Comparison of ENCODE assay signal across 8 mouse cellular contexts in genomic region chr4:42999451-43000140, GRCm38 (mm10). TPM values are rescaled to one million over a fixed set of nuclear protein-coding genes. Genes with fewer than 3 reads are reported as not detected.
DNase-seq lines count a peak whose midpoint lies in the region; ATAC-seq lines count a peak whose summit lies in the region.

No protein-coding gene starts in this region.

- H3K36me3 ChIP-seq in embryonic facial prominence, embryonic 11.5 days (replicated peaks; ENCODE audit: control insufficient read depth, insufficient read depth, low read depth, low read length) = no peaks in the 10 kb centered on the region
- peaks cover 31% of the 10 kb centered on the region for H3K36me3 ChIP-seq in limb, embryonic 12.5 days
- H3K36me3 ChIP-seq in midbrain, embryonic 14.5 days (ENCODE audit: control insufficient read depth, insufficient read depth, low read length) = peaks cover 17% of the 10 kb centered on the region

- DNase-seq in urinary bladder, adult 18-20 months (ENCODE audit: low spot score in 2 of 2) = peak; percentile 53 to 71
- DNase-seq in urinary bladder, postnatal 10 days (ENCODE audit: low spot score) = no peak
- peak; percentile 74 for DNase-seq in embryonic facial prominence, embryonic 11.5 days (ENCODE audit: low spot score)
- DNase-seq in heart, adult 11 months = peak; percentile 98
- DNase-seq in kidney, adult 18-20 months = peak; percentile 86
- DNase-seq in midbrain, embryonic 14.5 days = peak; percentile 82
- DNase-seq in spleen, adult 12 weeks (ENCODE audit: low spot score) = peak; percentile 72

- ATAC-seq in embryonic facial prominence, embryonic 11.5 days (replicated peaks; ENCODE audit: insufficient number of reproducible peaks, low FRiP score, low TSS enrichment, low read depth) = peak; percentile 82
- ATAC-seq in limb, embryonic 12.5 days (ENCODE audit: insufficient number of reproducible peaks, insufficient read depth, low FRiP score, low TSS enrichment, low read depth) = peak; percentile 72
- peak; percentile 77 for ATAC-seq in midbrain, embryonic 14.5 days (ENCODE audit: low FRiP score, low TSS enrichment)

- H3K9ac ChIP-seq in embryonic facial prominence, embryonic 11.5 days (replicated peaks; ENCODE audit: low read length) = peak overlapping the region; percentile 95
- H3K9ac ChIP-seq in limb, embryonic 12.5 days (replicated peaks) = peak overlapping the region; percentile 94
- H3K9ac ChIP-seq in midbrain, embryonic 14.5 days (replicated peaks; ENCODE audit: low read length) = peak overlapping the region; percentile 94

- H3K4me1 ChIP-seq in embryonic facial prominence, embryonic 11.5 days (ENCODE audit: control insufficient read depth, insufficient read depth, low read length) = no peaks in the 10 kb centered on the region
- peaks cover 17% of the 10 kb centered on the region for H3K4me1 ChIP-seq in limb, embryonic 12.5 days (replicated peaks)
- peaks cover 21% of the 10 kb centered on the region for H3K4me1 ChIP-seq in midbrain, embryonic 14.5 days (ENCODE audit: control insufficient read depth, insufficient read depth, low read length)

- peak overlapping the region; percentile 95 for H3K4me3 ChIP-seq in embryonic facial prominence, embryonic 11.5 days (ENCODE audit: low read depth, low read length)
- peak overlapping the region; percentile 79 for H3K4me3 ChIP-seq in limb, embryonic 12.5 days (replicated peaks)
- peak overlapping the region; percentile 93 for H3K4me3 ChIP-seq in midbrain, embryonic 14.5 days (replicated peaks; ENCODE audit: low read depth, low read length)

- under 1% methylated on average over 45 of the region's 51 CpGs for WGBS in embryonic facial prominence, embryonic 11.5 days
- under 1% methylated on average over 47 of the region's 51 CpGs for WGBS in limb, embryonic 12.5 days
- under 1% methylated on average over 49 of the region's 51 CpGs for WGBS in midbrain, embryonic 14.5 days

- peak overlapping the region; percentile 59 for H3K4me2 ChIP-seq in embryonic facial prominence, embryonic 11.5 days (ENCODE audit: low read depth, low read length)
- H3K4me2 ChIP-seq in limb, embryonic 12.5 days = peak overlapping the region; percentile 76
- H3K4me2 ChIP-seq in midbrain, embryonic 14.5 days (ENCODE audit: low read length) = peak overlapping the region; percentile 87

- peak overlapping the region; percentile 99 for H3K27ac ChIP-seq in embryonic facial prominence, embryonic 11.5 days (replicated peaks; ENCODE audit: low read depth, low read length)
- peak overlapping the region; percentile 99 for H3K27ac ChIP-seq in limb, embryonic 12.5 days
- peak overlapping the region; percentile 97 for H3K27ac ChIP-seq in midbrain, embryonic 14.5 days (replicated peaks; ENCODE audit: low read depth, low read length)

- no peaks in the 10 kb centered on the region for H3K27me3 ChIP-seq in embryonic facial prominence, embryonic 11.5 days (ENCODE audit: control insufficient read depth, insufficient read depth, low read length)
- H3K27me3 ChIP-seq in limb, embryonic 12.5 days = no peaks in the 10 kb centered on the region
- H3K27me3 ChIP-seq in midbrain, embryonic 14.5 days (ENCODE audit: control insufficient read depth, insufficient read depth, low read length) = no peaks in the 10 kb centered on the region

- no peaks in the 10 kb centered on the region for H3K9me3 ChIP-seq in embryonic facial prominence, embryonic 11.5 days (replicated peaks; ENCODE audit: control insufficient read depth, low read length)
- H3K9me3 ChIP-seq in limb, embryonic 12.5 days = no peaks in the 10 kb centered on the region
- H3K9me3 ChIP-seq in midbrain, embryonic 14.5 days (ENCODE audit: control insufficient read depth, low read length) = no peaks in the 10 kb centered on the region

RNA-seq across cellular contexts. Expression of gene Vcp, which starts 0.7 kb away (rescaled TPM):
- polyA plus RNA-seq in embryonic facial prominence, embryonic 11.5 days (2014; fragmentation: Nextera tagmentation; extraction: Ambion mirVana) = 686 and 688 TPM in 2 replicates
- polyA plus RNA-seq in limb, embryonic 12.5 days (2016; fragmentation: Nextera tagmentation; extraction: Ambion mirVana) = 656 and 692 TPM in 2 replicates
- polyA plus RNA-seq in midbrain, embryonic 14.5 days (2014; fragmentation: Nextera tagmentation; extraction: Ambion mirVana) = 378 and 531 TPM in 2 replicates

RNA-seq across cellular contexts. Expression of gene Fancg, which starts 10.7 kb away (rescaled TPM):
- 19.7 and 22.7 TPM in 2 replicates for polyA plus RNA-seq in embryonic facial prominence, embryonic 11.5 days (2014; fragmentation: Nextera tagmentation; extraction: Ambion mirVana)
- polyA plus RNA-seq in limb, embryonic 12.5 days (2016; fragmentation: Nextera tagmentation; extraction: Ambion mirVana) = 18.4 and 20.6 TPM in 2 replicates
- polyA plus RNA-seq in midbrain, embryonic 14.5 days (2014; fragmentation: Nextera tagmentation; extraction: Ambion mirVana) = 17.4 and 20.4 TPM in 2 replicates

RNA-seq across cellular contexts. Expression of gene Pigo, which starts 26.0 kb away (rescaled TPM):
- polyA plus RNA-seq in embryonic facial prominence, embryonic 11.5 days (2014; fragmentation: Nextera tagmentation; extraction: Ambion mirVana) = 17.3 and 18.8 TPM in 2 replicates
- polyA plus RNA-seq in limb, embryonic 12.5 days (2016; fragmentation: Nextera tagmentation; extraction: Ambion mirVana) = 27.0 and 30.3 TPM in 2 replicates
- 23.3 and 26.4 TPM in 2 replicates for polyA plus RNA-seq in midbrain, embryonic 14.5 days (2014; fragmentation: Nextera tagmentation; extraction: Ambion mirVana)

RNA-seq across cellular contexts. Expression of gene 1700022I11Rik, which starts 30.2 kb away (rescaled TPM):
- polyA plus RNA-seq in embryonic facial prominence, embryonic 11.5 days (2014; fragmentation: Nextera tagmentation; extraction: Ambion mirVana) = 0.70 and 0.76 TPM in 2 replicates
- polyA plus RNA-seq in limb, embryonic 12.5 days (2016; fragmentation: Nextera tagmentation; extraction: Ambion mirVana) = 0.46 and 0.78 TPM in 2 replicates
- 0.38 and 0.80 TPM in 2 replicates for polyA plus RNA-seq in midbrain, embryonic 14.5 days (2014; fragmentation: Nextera tagmentation; extraction: Ambion mirVana)

RNA-seq across cellular contexts. Expression of gene Stoml2, which starts 31.9 kb away (rescaled TPM):
- 410 TPM in 2 replicates for polyA plus RNA-seq in embryonic facial prominence, embryonic 11.5 days (2014; fragmentation: Nextera tagmentation; extraction: Ambion mirVana)
- polyA plus RNA-seq in limb, embryonic 12.5 days (2016; fragmentation: Nextera tagmentation; extraction: Ambion mirVana) = 344 and 353 TPM in 2 replicates
- 219 and 222 TPM in 2 replicates for polyA plus RNA-seq in midbrain, embryonic 14.5 days (2014; fragmentation: Nextera tagmentation; extraction: Ambion mirVana)
